Mouse (Mus musculus) adrenal gland, postnatal 36 days (tissue): ENCODE results near the gene Zcchc7. TPM values are rescaled to one million over a fixed set of nuclear protein-coding genes. Genes with fewer than 3 reads are reported as not detected.
"Not testable (repeated sequence)": the region's sequence is repeated elsewhere in the genome, so short reads cannot be mapped to it uniquely, and the experiment has no call there.

Source experiments
- DNase-seq, 2 experiments: peaks; one replicate each; pipeline ENCODE4 v3.0.0; 2021; ENCODE audit warnings: mixed read lengths in 1 of 2
- total RNA-seq, 2 experiments: library from RNA; stranded (reverse); gene quantifications; 2 replicates each; pipeline ENCODE4 v1.2.3; 2021

Gene Zcchc7
- total RNA-seq, 2 experiments from 2014 or later, result 41.8 to 51.2 TPM

DNA sequence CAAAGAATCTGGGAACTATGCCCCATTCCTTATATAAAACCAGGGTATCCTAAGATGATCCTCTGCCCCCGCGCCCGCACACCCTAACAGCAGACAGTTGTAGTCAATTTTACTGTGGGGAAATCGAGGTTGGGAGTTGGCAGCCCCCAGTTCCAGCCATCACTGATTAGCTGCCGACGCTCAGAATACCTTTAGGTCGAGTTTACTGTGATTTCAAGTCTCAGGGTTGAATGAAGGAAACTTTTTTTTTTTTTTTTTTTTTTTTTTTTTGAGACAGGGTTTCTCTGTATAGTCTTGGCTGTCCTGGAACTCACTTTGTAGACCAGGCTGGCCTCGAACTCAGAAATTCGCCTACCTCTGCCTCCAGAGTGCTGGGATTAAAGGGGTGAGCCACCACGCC is 1.5 kb downstream of the Zcchc7 start:
- DNase-seq, result not testable (repeated sequence)

DNA sequence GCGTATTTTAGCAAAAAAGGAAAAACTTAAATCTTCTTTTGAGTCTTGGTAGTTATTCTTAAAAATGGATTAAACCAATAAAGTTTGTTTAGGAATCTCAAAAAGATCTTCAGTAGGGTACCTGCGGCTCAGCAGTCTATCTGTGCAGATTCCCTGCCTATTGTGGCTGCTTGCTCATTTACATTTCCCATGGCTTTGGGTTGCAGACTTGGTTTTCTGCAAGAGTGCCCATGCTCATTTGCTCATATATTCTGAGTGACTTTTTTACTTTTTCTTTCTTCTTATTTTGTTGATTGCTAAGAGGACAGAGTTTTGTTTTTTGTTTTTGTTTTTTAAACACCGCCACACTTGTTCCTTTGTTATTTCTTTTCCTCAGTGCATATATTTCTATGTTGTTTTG is 19.2 kb downstream of the Zcchc7 start:
- DNase-seq, result no peak

DNA sequence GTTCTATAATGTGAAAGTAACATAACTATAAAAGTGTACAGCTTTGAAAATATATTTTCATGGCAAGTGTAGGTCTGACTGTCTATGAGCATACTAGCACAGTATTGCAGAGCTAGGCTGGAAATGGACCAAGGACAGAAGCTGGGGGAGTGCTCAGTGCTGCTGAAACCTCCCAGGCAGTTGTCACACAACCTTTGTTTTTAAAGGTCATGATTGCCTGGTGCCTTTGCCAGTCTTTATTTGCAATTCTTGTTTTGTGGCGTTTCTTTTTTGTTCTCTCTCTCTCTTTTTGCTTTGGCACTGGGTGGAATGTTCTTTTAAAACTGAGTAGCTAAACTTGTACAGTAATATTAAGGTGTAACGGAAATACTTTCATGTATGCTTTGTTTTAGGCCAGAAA is 21.0 kb downstream of the Zcchc7 start:
- DNase-seq, result peak; percentile 73 to 76

DNA sequence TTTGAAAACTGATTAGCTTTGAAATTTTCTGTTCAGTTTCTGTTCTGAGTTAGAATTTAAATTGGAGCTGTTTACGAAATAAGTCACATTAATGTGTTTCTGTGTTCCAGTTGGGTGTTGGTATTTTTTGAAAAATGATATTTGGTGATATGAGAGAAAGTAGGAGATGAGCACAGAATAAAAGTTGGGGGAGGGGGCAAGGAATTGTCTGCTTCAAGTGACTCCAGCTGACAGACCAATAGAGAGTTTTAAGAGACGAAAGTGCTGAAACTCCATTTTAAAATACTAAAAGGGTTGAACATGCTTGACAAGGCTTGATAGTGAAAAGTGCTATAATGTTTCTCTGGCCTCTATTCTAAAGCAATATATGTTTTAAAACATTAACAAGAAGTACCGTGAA is 21.4 kb downstream of the Zcchc7 start:
- DNase-seq, result no peak

DNA sequence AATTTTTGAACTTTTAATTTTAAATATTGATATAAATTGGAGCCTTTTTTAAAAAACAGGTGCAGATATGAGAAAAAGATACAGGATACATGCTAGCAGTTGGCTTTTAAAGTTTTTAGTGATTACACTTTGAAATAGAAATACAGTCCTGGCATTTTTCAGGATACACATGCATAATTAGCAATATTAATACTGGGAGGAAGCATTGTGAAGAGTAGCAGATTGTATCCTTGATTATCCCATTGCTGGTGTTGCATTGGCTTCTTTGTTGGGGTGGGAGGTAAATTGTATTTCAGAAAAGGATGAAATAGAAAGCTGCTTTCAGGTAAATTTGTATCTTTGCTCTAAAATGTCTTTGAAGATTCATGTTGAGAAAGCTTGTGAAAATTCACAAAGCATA is 22.0 kb downstream of the Zcchc7 start:
- DNase-seq, result no peak

DNA sequence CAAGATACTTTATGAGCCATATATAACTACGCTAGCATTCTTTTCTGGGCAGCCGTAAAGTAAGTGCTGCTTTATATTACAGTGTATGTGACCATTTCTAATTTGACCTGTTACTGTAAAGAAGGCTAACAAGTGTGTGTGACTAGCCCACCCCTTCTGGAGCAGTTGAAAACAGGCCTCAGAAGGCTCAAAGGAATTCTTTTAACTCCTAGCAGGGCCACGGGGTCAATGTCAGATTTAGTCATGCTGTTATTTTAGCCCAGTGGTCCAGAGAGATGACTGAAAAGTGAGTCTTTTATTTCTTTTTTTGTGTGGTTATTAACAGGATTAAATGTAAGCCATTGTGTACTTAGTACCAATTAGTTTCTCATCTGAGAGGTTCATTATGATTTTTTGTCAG is 22.6 kb downstream of the Zcchc7 start:
- DNase-seq, result peak; percentile 44 to 66

DNA sequence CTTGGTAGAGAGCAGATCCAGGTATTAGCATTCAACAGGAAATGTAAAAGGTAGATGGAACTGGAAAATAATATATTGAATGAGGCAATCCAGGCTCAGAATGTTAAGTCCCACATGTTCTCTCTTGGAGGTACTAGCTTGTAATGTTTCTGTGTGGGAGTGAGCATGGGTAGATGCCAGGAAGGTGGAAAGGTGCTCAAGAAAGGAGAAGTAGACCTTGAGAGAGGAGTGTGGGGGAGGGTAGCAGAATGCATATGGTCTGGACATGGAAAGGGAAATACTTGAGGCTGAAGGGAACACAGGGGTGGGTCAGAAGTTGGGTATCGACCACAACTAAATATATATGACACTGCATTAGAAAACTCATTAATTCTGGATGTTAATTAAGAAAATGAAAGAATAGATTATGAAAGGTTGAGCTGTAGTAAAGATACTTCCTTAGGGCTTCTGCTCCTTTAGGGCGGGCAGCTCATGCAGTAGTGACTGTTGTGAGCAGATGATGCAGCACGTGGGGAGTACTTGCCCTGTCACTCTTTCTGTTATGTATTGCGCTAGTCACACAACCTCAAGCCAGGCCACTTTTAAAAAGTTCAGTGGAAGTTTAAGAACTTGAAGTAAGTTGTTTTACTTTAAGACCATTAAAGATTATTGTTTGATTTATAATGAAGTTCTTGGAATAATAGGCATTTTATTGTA is 24.9 kb downstream of the Zcchc7 start:
- DNase-seq, result no peak

DNA sequence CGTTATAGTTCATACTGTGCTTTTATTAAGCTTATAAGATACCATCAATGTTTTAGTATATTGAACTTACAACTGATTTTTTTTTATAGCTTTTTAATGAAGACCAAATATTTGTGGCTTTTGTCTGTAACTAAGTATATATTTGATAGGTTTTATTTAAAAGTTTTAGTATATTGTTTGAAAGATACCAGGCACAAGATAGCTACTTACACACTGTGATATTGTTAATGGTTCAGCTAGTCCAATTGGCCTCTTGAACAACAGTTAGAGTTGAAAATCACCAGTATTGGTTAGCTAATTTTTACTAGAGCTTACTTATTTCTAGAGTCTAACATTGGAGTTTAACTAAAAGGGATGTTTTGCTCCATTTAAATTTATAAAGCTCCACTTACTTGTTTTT is 25.8 kb downstream of the Zcchc7 start:
- no peak for DNase-seq

DNA sequence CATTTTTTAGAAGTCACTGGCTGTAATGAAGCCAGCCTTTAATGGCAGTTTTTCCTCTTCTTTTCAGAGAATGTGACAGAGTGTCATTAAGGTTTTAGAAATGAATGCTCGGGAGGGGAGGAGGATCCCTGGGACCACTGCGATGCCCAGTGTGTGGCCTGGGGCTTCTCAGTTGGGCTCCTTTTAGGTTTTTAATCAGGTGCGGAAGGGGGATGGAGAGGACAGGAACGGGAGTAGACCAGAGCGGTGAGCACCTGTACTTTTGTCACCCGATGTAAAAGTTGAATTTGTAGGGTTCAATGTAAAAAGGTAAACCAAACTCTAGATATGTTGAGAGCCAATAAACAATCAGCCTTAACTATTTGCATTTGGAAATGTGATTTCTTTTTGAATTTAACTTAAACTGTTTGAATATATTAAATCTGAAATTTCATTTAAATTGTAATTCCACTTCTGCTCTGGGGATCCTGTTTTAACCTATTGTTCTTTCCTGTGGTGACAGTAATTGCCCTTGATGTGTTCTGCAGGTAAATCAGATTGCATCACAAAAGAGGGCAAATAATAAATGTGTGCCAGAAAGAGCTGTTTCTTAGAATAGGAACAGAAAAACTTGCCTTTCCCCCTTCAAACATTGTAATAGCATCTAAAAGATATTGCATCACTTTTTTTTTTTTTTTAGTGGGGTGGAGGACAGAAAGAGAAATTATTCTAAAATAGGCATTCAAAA is 28.1 kb downstream of the Zcchc7 start:
- no peak for DNase-seq

DNA sequence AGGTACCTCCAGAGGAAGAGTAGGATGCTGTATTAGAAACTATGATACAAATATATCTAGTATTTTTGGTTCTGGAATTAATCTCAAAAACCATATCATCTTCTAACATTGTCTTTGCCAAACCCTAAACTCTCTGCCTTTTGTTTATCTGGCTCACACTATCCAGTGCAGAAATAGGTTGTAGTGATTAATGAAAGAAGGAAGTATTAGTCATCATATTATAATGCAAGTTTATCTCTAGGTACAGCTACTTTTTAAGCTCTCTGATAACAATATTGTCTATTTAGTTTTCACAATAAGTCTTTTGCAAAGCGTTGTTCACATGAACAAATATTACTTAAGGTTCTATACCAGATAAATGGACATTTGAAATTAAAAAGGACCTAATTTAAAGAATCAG is 57.2 kb downstream of the Zcchc7 start:
- no peak for DNase-seq

DNA sequence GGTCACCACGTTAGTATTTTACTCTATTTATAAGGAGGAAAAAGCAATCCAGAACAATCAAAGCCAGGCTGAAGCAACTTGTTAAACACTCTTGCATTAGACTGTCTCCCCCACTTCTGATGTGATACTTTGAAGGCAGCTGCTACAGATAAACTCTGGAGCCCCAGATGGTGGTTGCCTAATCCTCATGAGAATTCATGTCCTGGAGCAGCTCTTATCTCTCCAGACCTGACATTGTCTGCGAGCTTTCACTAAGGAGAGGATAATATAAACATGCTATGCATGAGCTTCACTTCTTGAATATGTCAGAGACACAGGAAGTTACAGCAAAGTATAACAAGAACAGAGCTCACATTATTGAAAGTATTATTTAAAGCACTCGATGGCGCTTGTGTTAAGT is 58.1 kb downstream of the Zcchc7 start:
- no peak for DNase-seq

DNA sequence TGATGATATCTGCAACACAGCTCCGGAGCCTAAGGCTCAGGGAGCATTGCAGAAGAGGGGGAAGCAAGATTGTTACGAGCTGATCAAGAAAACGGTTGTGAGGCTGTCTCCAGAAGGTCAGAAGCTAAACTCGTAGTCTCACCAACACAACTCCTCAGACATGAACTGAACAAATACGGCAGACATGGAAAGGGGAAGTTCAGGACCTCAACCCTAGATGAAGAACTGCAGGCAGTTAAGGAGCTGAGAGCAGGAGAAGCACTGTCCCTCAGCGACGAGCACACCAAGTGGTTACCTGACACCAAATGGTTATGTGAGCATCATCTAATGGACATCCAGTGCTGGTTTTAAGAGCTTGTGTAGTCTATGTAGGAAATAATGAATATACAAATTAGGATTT is 60.9 kb downstream of the Zcchc7 start:
- no peak for DNase-seq

DNA sequence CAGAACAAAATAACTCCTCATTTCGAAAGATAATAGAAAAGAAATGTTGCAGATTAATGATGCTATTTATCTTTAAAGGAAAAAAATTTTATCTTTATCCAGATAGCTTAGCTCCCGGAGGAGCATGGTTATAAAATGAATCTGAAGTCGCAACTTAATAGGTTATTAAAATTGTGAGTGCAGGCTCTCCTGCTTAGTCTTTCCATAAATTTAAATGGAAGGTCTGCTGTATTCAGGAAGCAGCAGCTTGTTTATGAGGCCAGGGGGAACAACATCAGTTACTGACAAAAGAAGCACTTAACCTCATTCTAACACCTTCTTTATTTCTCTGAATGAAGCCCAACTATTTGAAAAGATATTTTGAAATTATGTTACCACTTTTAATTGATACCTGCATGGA is 74.9 kb downstream of the Zcchc7 start:
- DNase-seq, result no peak

DNA sequence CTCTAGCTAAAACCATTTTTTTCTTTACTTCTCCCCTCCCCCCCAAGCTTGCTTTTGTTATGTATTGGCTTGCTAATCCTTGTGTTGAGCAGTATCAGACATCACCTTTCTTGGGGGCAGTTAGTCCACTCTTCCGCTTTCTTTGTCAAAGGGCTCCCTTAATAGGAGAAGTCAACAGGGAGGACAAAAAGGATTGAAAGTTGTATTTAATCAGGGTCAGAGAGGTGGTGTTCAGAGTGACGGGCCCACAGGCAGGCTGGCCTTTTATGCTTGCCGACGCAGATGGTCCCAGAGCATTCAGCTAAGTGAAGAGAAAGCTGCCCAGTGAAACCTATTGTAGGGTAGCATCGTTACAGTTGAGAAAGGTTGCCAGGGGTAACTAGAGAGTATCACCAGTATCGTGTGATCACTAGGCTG is 96.2 kb downstream of the Zcchc7 start:
- DNase-seq, result no peak

DNA sequence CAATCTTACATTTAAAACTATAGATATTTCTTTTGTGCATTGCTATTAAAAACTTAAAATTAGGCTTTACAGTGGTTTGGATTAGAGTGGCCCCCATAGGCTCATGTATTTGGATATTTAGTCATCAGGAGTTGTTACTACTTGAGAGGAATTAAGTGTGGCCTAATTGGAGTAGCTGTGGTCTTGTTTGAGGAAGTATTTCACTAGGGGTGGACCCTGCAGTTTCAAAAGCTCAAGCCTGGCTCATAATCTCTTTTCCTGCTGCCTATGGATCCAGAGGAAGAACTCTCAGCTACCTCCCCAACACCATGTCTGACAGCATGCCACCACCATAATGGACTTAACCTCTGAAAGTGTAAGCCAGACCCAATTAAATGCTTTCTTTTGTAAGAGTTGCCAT is 115.9 kb downstream of the Zcchc7 start:
- no peak for DNase-seq

DNA sequence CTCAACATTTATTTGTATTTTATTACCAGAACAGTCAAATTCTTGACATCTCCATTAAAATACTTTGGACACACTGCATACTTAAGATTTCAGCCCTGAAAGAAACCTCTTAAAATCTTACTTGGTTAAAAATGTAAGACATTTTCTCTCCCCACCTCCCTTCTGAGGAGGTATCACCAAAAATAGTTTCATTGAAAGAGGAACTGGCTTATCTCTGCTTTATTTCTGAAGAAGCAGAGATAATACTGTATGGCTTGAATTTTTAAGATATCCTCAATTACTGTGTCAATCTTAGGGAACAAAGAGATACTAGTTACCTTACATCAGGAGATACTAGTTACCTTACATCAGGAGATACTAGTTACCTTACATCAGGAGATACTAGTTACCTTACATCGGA is 116.4 kb downstream of the Zcchc7 start:
- no peak for DNase-seq

DNA sequence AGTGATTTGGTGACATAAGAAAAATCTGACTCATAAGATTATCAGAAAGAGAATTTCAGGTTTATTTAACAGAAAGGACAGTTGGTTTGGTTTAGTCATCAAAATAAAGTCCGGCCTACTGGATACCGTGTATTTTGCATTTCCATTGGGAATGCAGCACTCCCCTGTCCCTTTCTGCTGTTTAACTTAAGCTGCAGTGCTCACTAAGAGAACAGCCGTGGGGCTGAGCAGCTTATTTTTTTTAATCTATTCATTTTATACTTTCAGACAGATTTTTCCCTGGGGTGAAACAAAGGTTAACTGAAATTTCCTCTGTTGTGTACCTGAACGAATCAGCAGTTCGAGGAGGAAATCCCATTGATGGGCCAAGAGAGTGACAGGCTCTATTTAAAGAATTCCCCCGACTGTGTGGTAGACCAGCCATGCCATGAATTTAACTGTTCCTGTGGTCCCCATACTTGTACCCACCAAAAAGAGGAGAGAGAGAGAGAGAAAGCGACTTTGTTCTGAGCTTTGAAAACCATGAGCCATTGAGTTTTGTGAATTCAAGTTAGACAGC is 124.5 kb downstream of the Zcchc7 start:
- DNase-seq, result no peak

DNA sequence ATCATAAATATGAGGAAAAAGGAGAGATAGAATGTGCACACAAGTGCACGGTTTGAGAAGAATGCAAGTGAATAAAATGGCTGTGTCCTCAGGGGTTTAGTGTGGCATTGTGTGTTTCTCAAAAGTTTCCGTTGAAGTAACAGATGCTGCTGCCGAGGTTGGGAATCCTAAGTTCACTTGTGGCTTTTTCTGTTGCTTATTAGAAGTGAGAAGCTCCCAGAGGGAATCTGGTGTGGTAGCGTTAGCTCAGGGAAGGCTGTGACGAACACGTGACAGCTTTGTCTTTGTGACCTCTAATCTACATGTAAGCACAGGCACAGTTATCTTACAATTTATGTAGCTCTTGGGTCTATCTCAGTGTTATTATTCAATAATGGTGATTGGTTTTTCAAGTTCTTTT is 130.5 kb downstream of the Zcchc7 start:
- DNase-seq, result no peak

DNA sequence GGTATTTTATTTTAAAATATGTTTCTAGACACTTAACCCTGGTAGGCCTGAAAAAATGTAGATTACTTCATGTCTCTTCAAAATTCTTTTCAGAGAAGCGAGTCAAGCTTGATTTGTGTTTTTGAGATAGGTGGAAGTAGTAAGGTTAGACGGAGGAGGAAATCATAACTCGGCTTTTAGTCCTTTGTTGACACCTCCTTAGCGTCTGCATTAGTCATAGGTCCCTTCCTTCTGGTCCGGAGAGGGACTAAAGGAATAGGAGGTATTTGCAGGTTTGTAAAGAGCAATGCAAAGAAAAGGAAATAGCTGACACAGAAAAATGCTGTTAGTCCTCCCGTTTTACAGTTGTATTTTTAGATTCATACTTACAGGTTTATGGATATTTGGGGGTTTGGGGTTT is 135.7 kb downstream of the Zcchc7 start:
- DNase-seq, result no peak

DNA sequence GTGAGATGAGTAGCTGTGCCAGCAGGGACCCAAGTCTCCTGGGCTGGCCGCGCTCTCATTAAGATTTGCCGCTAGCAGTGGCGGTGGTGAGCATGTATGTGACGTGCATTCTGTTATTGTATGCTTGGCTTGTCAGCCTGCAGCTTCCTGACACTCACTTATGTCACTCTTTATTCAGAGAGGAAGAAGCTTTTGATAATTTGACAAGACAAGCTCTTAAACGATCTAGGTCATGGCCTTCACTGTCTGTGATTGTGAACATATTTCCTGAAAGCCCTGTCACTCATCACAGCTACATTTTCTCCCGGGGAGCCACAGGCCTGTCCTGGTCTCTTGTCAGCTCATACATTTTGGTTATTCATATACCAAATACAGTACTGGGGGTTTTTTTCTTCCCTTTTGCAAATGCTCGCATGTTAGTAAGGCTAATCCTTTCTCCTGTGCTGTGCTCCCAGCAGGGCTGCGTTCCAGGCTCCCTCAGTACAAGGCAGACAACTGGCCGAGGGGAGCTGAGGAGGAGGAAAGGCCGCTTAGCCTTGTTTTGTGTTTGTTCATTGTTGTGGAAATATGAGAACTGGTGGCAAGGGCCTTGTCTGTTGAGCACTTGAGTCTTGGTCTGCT is 150.1 kb downstream of the Zcchc7 start:
- DNase-seq, result peak; percentile 5 to 28

DNA sequence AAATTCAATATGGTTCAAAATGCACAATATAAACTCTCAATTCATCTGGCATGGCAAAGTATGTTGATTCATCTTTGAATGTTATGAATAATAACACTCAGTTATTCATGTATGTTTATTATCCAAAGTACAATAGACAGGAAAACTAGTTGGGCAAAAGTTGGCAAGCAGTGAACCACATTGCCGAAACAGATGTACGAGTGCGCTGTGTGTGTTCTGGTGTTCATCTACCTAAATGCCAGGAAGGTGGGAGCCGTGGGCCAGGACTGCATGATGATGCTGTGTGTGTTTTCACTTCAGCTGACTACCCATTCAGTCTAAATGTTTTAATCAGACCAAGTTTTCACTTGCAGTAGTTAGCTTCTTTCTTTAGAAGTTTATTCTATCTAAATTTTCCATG is 150.7 kb downstream of the Zcchc7 start:
- no peak for DNase-seq

DNA sequence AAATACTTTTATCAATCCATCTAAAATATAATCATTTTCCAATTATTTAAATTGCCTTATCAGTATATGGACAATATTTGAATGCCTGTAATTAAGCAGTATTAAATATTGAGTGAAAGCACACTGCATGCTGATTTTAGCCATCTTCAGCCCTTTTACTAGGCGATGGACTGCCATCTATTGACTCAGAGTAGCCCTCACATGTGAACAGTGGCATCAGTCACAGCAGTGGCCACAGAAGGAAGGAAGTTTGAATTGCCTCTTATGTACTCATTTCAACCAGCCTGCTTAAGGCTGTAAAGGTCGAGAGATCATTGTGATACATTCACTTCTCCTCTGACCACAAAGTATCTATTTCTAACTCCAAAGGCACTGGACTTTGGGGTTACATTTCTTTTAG is 154.4 kb downstream of the Zcchc7 start:
- no peak for DNase-seq

DNA sequence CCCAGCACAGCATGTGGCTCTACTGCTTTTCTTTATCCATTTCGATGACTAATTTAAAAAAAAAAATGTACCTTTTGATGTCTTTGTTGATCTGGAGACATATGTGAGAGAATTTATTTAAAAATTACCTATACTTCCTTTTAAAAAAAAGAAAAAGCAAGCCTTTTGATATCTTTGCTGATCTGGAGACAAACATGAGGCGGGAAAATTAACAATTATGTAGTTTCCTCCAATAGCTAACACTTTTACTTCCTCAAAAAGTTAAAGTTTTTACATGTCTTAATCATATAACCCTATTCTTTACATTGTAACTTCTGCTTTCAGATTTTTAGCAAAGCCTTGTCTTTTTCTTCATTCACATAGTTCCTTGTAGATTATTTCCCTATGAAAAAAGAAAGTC is 155.2 kb downstream of the Zcchc7 start:
- DNase-seq, result no peak
